Mouse (Mus musculus) forebrain, embryonic 11.5 days (tissue): Measurements from ENCODE around the gene Ssbp3. TPM values are rescaled to one million over a fixed set of nuclear protein-coding genes. Genes with fewer than 3 reads are reported as not detected.

Source experiments
- ATAC-seq: fragments of 200-750 bp; cut with Nextera tagmentation; replicated peaks from 2 replicates; pipeline ENCODE4 v1.8.0; 2017; ENCODE audit warnings: moderate TSS enrichment; ENCODE audit not compliant: low FRiP score
- DNase-seq: peaks from one replicate; pipeline ENCODE4 v3.0.0-alpha.2; 2017; ENCODE audit warnings: low spot score
- H3K27ac ChIP-seq: fragments of 300-500 bp; sonication (generic); 2 replicates; pipeline ENCODE4 v1.5.1; 2014; ENCODE audit warnings: low read depth, low read length
- H3K27me3 ChIP-seq: fragments of 300-500 bp; sonication (generic); 2 replicates; pipeline ENCODE4 v1.6.1; 2014; ENCODE audit warnings: mild to moderate bottlenecking, low read length, mixed read lengths; ENCODE audit not compliant: control insufficient read depth, insufficient read depth
- H3K36me3 ChIP-seq: fragments of 300-500 bp; sonication (generic); 2 replicates; pipeline ENCODE4 v1.6.1; 2014; ENCODE audit warnings: mild to moderate bottlenecking, low read length, moderate library complexity, mixed read lengths; ENCODE audit not compliant: control insufficient read depth, insufficient read depth
- H3K4me1 ChIP-seq: fragments of 300-500 bp; sonication (generic); replicated peaks from 2 replicates; pipeline ENCODE4 v1.6.1; 2014; ENCODE audit warnings: low read length, mixed read lengths; ENCODE audit not compliant: control insufficient read depth, insufficient read depth
- H3K4me2 ChIP-seq: fragments of 300-500 bp; sonication (generic); 2 replicates; pipeline ENCODE4 v1.6.1; 2014; ENCODE audit warnings: low read depth, mild to moderate bottlenecking, low read length, moderate library complexity, mixed read lengths; ENCODE audit not compliant: severe bottlenecking
- H3K4me3 ChIP-seq: fragments of 300-500 bp; sonication (generic); 2 replicates; pipeline ENCODE4 v1.5.1; 2014; ENCODE audit warnings: low read depth, low read length
- H3K9ac ChIP-seq: fragments of 300-500 bp; sonication (generic); 2 replicates; pipeline ENCODE4 v1.6.1; 2014; ENCODE audit warnings: low read length
- H3K9me3 ChIP-seq: fragments of 300-500 bp; sonication (generic); 2 replicates; pipeline ENCODE4 v1.6.1; 2016; ENCODE audit warnings: low read length, mixed read lengths; ENCODE audit not compliant: control insufficient read depth
- WGBS: fragments of 180-500 bp; shearing (Covaris S2); extraction: QIAGEN DNeasy Blood & Tissue Kit; methylation state at CpG from one replicate; pipeline ENCODE4 v1.1.7; 2014; 5-methylcytosine and 5-hydroxymethylcytosine counted together
- polyA plus RNA-seq: library from polyadenylated mRNA; unstranded; fragments of >200 nt; fragmentation: Nextera tagmentation; extraction: Ambion mirVana; gene quantifications from 2 replicates; pipeline ENCODE4 v1.2.1, GENCODE M21; 2014

The Ssbp3 gene
- polyA plus RNA-seq, 1 experiment from 2014 or later: 135 TPM

DNA sequence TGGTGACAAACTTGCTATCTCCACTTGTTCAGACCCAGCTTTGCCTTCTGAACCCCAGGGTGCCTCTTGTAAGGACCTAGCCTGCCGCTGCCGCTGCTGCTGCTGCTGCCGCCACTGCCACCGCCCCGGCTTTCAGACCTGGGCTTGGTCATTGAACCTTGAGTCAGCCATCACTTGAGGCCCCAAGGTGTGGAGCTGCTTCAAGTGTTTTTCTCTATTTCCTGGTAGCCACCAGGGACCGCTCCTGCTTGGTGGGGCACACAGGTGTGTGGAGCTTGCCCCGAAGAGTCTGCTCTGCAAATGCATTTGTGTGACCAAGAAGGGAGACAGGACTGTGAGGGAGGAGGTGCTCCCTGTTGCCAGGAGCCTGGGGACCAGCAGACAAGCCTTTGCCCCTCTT, 114.4 kb downstream of the Ssbp3 start:
- ATAC-seq: no peak
- Histone ChIP-seq H3K9ac (no peak overlapping the region), H3K4me2 (no peak overlapping the region), H3K36me3 (peaks cover 3% of the 10 kb centered on the region; the same call in 1 of the 2 replicates), H3K4me3 (no peak overlapping the region), H3K27me3 (no peaks in the 10 kb centered on the region), H3K9me3 (no peaks in the 10 kb centered on the region), H3K27ac (no peak overlapping the region), H3K4me1 (peaks cover 12% of the 10 kb centered on the region; the same call in 1 of the 2 replicates)
- no peak for DNase-seq
- 83% methylated on average over 7 of the region's 7 CpGs for WGBS

DNA sequence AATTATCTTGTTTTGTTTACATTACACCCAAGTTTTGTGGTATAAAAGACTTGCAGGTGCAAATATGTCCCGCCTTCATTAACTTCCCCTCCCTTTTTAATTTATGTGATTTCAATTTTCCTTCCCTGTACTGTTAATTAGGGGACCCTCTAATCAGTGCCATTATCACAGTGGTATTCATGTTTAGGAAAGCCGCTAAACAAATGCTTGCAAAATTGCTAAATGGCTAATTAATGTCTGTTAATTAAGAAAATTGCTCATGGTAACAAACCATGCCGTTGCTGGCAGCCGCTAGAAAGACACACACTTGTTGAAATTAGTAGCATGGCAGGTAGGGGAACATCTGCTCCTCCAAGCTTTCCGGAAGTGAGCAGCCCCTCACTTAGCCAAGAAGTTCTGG, 114.9 kb downstream of the Ssbp3 start:
- 0 out of 2 replicates have a peak overlapping the region, but pooled peaks have one; percentile 18 for H3K27ac ChIP-seq
- no peak overlapping the region for H3K9ac ChIP-seq
- H3K4me2 ChIP-seq: no peak overlapping the region
- DNase-seq (no peak), ATAC-seq (no peak; the same call in 1 of the 2 replicates)
- peaks cover 3% of the 10 kb centered on the region; the same call in 1 of the 2 replicates for H3K36me3 ChIP-seq
- H3K4me1 ChIP-seq: peaks cover 10% of the 10 kb centered on the region; the same call in 1 of the 2 replicates
- no peak overlapping the region for H3K4me3 ChIP-seq
- WGBS: 64% methylated on average over 5 of the region's 5 CpGs
- no peaks in the 10 kb centered on the region for H3K27me3 ChIP-seq
- no peaks in the 10 kb centered on the region for H3K9me3 ChIP-seq

DNA sequence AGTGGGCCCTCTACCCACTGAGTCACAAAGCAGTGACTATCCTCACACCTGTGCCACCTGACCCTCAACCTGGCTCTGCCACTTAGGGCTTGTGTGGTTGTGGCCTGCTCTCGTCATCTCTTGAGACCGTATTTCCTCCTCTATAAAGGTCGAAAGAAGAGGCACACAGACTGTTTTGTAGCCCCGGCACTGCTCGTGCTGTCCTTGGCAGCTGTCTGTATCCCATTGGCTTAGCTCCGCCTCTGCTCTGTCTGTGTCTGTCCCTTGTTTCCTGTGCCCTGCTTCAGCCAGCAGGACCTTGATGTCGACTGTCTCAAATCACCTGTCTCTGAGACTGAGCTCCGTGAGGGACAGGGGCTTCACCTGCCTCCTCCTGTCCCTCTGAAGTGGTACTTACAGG, 116.0 kb downstream of the Ssbp3 start:
- no peaks in the 10 kb centered on the region for H3K27me3 ChIP-seq
- 74% methylated on average over 8 of the region's 8 CpGs for WGBS
- H3K9ac ChIP-seq: no peak overlapping the region
- H3K27ac ChIP-seq: no peak overlapping the region
- H3K4me3 ChIP-seq: no peak overlapping the region
- H3K4me2 ChIP-seq: no peak overlapping the region
- H3K9me3 ChIP-seq: no peaks in the 10 kb centered on the region
- peaks cover 6% of the 10 kb centered on the region; the same call in 1 of the 2 replicates for H3K4me1 ChIP-seq
- DNase-seq: no peak
- no peak for ATAC-seq
- H3K36me3 ChIP-seq: peaks cover 3% of the 10 kb centered on the region; the same call in 1 of the 2 replicates

DNA sequence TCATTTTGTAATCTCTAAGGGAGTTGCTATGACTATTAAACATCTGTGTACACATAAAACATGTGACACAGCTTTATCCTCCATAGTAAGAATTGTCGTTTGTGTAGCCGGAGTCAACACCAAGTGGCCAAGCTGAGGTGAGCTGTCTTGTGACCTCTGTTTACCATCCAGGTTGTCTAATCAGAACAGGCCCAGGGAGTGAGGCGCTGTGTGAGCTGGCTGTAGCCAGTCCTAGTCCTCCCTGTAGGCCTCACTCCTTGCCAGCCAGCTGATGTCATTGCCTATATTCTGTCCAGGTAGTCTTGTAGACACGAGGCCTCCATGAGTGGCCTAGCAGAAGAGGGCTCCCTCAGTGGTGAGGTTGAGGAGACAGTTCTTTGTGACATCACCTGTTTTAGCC, 125.2 kb downstream of the Ssbp3 start:
- H3K4me2 ChIP-seq: no peak overlapping the region
- no peaks in the 10 kb centered on the region for H3K4me1 ChIP-seq
- H3K36me3 ChIP-seq: peaks cover 13% of the 10 kb centered on the region
- WGBS: 87% methylated on average over 4 of the region's 4 CpGs
- no peak overlapping the region for H3K27ac ChIP-seq
- H3K4me3 ChIP-seq: no peak overlapping the region
- H3K9ac ChIP-seq: no peak overlapping the region
- no peak for ATAC-seq
- no peaks in the 10 kb centered on the region for H3K9me3 ChIP-seq
- no peak for DNase-seq
- no peaks in the 10 kb centered on the region for H3K27me3 ChIP-seq

DNA sequence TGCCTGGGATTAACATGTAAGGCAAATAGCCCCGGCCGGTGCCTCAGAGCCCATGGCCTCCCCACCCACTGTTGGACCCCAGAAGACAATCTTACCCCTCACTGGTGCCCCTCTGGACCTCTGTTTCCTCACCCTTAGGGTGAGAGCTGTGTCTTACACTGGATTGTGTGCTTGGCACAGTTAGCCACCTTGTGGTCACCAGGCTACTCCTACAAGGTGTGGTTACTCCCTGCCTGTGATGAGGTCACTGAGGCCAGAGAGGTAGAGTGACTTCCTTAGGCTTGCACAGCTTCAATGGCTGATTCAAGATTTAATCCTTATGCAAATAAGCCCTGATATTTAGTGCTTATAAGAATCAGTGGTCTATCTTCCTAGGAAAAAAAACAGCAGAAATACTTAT, 126.5 kb downstream of the Ssbp3 start:
- Histone ChIP-seq H3K27ac (no peak overlapping the region), H3K4me1 (no peaks in the 10 kb centered on the region), H3K36me3 (peaks cover 18% of the 10 kb centered on the region), H3K4me3 (no peak overlapping the region), H3K9ac (no peak overlapping the region), H3K27me3 (no peaks in the 10 kb centered on the region), H3K4me2 (no peak overlapping the region), H3K9me3 (no peaks in the 10 kb centered on the region)
- 88% methylated on average over 2 of the region's 2 CpGs for WGBS
- no peak for DNase-seq
- ATAC-seq: no peak

DNA sequence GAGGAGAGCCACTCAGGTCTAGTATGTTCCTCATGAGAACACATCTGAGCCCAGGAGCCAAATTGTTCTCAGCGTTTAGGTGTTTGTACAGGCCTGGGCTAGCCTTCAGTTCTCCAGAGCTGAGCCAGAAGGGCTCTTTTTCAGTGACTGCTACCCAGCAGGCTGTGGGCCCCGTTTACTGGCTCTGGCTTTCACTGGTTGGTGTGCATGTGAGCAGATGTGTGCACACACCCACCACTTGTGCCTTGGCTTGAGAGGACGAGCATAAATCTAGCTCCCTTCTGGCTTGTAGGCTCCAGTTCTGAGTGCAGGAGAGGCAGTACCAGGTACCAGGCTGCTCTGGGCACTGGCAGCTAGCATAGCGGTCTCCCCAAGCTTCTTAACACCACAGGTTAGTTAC, 127.8 kb downstream of the Ssbp3 start:
- ATAC-seq (no peak), DNase-seq (no peak)
- Histone ChIP-seq H3K4me1 (no peaks in the 10 kb centered on the region), H3K4me3 (no peak overlapping the region), H3K4me2 (no peak overlapping the region), H3K27me3 (no peaks in the 10 kb centered on the region), H3K9ac (no peak overlapping the region), H3K27ac (no peak overlapping the region), H3K36me3 (peaks cover 18% of the 10 kb centered on the region), H3K9me3 (no peaks in the 10 kb centered on the region)
- 90% methylated on average over 4 of the region's 4 CpGs for WGBS

DNA sequence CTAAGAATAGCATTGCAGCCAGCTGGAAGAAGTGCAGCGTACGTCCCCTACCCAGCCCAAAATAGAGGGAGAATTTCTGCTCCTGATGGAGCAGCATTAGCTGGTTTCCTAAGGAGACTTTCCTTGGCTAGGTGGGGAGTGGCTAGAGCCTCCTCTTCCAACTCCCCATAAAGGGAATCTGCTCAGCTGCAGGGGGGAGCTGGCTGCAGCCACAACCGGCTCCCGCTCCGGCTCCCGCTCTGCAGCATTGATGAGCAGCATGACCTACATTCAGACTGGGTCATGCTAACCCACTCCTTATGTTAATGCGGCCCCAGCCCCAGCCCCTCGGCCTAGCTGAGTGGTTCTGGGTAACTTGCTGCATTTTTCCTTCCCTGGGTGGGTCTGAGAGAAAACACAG, 128.8 kb downstream of the Ssbp3 start:
- ATAC-seq (no peak), DNase-seq (no peak)
- Histone ChIP-seq H3K4me3 (no peak overlapping the region), H3K27ac (no peak overlapping the region), H3K36me3 (peaks cover 18% of the 10 kb centered on the region), H3K9me3 (no peaks in the 10 kb centered on the region), H3K4me2 (no peak overlapping the region), H3K4me1 (no peaks in the 10 kb centered on the region), H3K9ac (no peak overlapping the region), H3K27me3 (no peaks in the 10 kb centered on the region)
- 65% methylated on average over 8 of the region's 8 CpGs for WGBS

DNA sequence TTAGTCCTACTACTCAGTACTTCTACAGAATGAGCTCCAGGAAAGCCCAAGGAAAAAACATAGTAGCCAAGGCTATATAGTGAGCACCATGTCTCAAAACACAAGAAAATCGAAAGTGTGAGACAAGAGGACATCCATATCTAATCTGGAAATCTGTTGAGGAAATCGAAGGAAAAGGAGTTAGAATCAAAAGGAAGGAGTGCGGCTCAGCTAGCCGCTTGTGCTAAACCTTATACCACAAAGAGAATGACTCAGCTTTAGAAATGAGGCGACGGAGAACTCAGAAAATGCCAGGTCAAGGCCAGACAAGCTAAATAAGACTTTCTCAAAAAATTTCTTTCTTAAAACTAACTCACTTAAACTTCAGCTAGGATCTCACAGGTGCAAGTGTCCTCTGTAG, 131.8 kb downstream of the Ssbp3 start:
- ATAC-seq: no peak
- 90% methylated on average over 6 of the region's 6 CpGs for WGBS
- no peak for DNase-seq
- H3K9me3 ChIP-seq: no peaks in the 10 kb centered on the region
- H3K4me1 ChIP-seq: no peaks in the 10 kb centered on the region
- no peak overlapping the region for H3K27ac ChIP-seq
- no peaks in the 10 kb centered on the region for H3K27me3 ChIP-seq
- H3K9ac ChIP-seq: no peak overlapping the region
- no peak overlapping the region for H3K4me3 ChIP-seq
- H3K36me3 ChIP-seq: peaks cover 16% of the 10 kb centered on the region
- H3K4me2 ChIP-seq: no peak overlapping the region

DNA sequence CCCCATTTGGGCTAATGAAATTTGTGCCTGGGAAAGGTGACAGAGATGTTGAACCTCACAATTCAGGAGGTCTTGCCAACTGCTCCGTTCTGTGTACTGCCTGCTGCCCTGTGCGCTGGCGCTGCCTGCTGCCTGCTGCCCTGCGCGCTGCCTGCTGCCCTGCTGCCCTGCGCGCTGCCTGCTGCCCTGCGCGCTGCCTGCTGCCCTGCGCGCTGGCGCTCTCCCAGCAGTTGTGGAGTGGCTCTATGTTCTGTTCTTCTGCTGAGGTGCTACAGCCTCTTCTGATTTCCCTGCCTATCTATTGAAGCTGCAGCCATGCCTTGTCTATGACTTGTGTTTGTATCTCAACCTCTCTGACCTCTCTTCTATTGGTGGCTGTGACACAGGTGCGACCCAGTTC, 134.7 kb downstream of the Ssbp3 start:
- Histone ChIP-seq H3K9ac (no peak overlapping the region), H3K4me2 (no peak overlapping the region), H3K27ac (no peak overlapping the region), H3K36me3 (peaks cover 7% of the 10 kb centered on the region), H3K4me3 (no peak overlapping the region), H3K9me3 (no peaks in the 10 kb centered on the region), H3K4me1 (no peaks in the 10 kb centered on the region), H3K27me3 (no peaks in the 10 kb centered on the region)
- ATAC-seq (no peak), DNase-seq (no peak)
- WGBS: 97% methylated on average over 13 of the region's 13 CpGs
